Mouse (Mus musculus) adipocyte (in vitro differentiated cells): Measurements from ENCODE around the gene Sebox.

Experiments
- DNase-seq: peaks from one replicate; pipeline ENCODE4 v3.0.0-alpha.2; 2016; ENCODE audit warnings: low spot score

The Sebox gene

DNA sequence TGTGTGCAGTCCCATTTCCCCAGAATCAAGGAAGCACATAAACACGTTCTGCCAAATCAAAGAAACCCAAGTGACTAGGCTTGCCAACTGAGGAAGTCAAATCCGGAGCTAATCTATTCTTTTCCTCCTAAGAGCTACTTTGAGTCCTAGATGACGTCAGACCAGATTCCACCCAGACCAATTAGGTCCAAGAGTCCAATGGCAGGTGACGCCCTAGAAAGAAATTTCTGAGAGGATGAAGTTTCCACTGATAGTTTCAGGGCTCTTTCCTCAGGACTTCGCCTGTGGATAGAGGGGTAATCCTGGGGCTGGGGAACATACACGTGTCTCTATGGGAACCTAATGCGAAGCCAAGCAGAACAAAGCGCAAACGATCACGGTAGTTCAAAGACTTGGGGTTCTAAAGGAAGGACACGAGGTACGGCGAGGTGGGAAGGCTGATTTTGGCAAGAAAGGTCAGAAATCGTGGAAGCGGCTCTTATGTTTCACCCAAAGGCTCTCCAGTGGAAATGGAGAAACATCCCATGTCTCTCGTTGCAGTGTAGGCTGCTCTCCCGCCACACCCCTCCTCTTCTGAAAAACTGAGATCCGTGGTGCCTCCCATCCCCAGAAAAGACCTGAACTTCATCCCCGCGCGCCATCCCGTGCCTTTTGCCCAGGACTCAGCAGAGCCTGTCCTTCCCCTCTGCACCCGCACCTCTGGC lies 32.3 kb downstream of the Sebox start:
- DNase-seq, result peak; percentile 48

DNA sequence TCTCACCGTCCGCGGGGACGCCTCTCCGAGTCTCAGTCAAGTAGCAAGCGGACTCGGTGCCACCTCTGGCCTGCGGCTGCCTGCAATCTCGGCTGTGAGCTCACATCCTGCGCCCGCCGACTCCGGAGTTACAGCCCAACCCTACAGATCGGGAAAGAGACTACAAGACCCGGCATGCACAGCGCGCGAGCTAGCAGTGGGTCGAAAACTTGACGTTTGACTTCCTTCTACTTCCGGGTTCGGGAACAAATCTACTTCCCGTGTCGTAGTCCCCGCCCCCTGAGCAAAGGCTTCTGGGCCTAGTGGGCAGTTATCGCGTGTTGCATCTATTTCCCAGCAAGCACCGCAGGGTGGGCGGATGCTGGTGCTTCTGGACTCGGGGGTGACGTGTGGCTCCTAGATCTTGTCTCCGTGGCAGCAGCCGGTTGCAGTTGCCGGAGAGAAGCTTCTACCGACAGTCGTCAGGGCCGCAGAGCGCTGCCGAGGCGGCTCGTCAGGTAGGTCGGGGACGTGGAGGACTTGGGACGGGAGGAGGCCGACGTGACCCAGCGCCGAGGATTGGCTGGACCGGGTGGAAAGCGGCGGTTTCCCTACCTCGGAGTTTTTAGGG lies 32.9 kb downstream of the Sebox start, which contains the start of the genes Tnfaip1 and Ift20:
TSS of gene Tnfaip1 (minus strand) at position 253 of the 610 bp plus-strand sequence.
TSS of gene Ift20 (plus strand) at position 282 of the 610 bp plus-strand sequence.
- peak; percentile 99 for DNase-seq

DNA sequence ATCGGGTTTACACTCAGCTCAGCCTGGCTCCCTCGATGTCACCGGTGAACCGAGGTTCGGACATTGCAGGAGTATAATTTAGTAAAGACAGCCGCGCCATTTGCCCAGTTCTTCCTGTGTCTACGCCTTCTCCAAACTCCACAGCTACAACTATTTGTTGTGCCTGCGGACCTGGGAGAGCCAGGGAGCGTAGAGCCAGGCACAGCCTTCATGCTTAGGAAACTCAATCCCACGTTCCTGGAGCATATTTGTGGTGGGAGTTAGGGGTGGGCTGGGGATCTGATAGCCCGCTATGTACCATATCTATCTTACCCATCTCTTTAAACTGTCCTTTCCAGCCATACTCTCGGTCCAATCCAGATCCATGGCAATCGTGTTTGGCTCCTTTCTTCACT lies 33.4 kb downstream of the Sebox start:
- no peak for DNase-seq

DNA sequence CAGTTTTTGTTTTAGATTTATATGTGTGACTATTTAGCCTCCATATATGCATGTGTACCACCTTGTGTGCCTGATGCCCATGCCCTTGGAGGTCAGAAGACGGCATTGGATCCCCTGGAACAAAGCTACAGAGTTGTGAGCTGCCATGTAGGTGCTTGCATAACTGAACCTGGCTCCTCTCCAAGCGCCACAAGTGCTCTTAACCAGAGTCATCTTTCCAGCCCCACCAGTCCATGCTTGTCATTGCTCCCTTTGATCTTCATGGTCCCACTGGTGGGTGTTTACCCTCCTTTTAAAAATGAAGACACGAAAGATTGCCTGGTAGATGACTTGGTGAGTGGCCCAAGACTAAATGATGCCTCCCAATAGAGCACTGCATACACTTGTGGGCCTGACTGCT lies 37.1 kb downstream of the Sebox start:
- DNase-seq, result no peak

DNA sequence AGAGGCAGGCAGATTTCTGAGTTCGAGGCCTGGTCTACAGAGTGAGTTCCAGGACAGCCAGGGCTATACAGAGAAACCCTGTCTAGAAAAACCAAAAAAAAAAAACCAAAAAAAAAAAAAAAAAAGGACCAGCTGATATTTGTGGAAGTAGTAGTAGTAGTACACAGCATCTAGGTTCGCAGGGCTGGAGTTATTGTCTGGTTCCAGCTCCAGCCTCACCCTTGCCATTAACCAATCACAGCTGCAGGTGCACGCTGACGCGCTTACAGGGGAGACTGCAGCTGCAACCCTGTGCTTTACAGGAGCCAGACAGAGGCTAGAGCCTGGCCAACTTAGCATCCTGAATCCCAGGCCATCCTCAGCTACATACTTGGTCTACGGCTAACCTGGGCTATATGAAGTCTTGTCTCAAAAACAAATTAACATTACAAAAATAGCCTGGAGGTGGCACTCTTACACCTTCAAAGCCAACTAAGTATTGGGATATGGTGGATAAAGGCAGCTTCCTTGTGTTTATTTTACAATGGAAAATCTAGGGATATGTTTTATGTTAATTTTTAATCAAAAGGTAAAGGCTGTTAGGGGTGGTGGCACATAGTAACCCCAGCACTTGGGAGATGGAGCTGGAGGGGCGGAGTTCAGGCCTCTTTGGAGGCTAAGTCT lies 41.3 kb downstream of the Sebox start:
- DNase-seq, result no peak

DNA sequence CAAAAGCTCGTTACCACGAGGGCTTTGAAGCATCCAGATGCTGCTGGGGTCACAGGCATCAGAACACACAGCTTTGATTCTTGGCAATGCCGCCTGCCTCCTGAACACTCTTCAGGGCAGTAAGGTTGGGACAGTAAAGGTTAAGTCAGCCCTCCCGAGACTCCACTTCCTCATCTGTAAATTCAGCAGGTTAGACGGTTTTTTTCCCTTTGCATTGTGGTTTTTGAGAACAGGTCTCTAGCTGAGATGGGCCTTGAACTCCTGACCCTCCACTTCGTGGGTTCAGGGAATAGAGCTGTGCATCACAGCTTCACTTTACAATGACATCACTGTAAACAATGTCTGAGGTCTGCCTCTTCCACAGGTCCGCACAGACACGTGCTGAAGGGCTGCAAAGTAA lies 41.9 kb downstream of the Sebox start:
- DNase-seq, result no peak

DNA sequence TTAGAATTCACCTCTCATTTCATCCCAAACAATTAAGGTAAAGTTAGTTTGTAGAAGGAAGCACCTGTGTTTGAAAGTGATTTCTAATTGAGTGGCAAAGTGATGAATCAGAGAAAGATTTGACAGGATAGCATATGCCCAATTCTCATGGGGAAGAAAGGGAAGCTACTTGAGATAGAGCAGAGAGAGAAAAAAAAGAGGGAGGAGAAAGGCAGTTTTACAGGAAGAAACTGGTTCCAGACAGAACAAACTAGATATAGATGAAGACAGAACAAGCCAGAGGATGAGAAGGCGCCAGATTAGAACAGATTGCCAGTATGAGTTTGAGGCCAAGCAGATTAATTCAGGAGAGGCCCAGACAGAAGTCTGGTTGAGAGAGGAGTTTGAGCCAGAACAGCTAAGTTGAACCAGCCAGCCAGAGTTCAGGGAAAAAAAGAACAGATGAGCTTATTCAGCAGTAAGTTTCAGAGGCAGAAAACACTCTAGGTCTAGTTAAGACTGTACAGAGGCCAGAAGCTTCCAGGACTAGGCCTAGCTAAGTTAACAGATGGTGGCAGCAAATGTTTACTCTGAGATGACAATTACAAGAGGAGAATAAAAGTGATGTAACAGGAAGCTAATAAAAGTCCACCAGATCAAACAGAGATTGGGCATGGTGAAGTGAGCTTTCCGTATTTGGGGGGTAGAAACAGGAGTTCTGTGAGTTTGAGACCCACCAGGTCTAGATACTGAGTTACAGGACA lies 44.6 kb downstream of the Sebox start:
- DNase-seq, result peak; percentile 45

DNA sequence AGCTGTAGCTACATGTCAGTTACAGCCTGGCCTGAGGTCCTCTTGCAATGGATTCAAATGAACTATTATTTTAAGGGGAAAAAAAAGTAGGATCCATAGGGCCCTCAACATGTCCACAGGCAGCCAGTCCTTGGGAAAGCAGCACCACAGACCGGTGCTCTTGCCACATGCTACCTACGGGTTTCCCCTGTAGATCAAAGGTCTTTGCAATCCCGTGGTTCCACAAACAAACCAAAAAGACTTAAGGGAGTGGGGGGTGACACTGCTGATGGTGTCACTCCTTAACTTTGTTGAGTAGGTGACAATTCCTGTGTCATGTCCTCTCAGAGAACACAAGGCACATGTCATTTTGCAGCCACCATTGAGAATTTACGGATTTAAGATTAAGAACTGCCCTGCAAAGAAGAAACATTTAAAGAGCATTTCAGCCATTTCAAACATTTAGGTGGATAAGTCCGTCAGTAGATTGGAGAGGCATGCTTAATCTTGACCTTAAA lies 46.3 kb downstream of the Sebox start:
- peak; percentile 37 for DNase-seq

DNA sequence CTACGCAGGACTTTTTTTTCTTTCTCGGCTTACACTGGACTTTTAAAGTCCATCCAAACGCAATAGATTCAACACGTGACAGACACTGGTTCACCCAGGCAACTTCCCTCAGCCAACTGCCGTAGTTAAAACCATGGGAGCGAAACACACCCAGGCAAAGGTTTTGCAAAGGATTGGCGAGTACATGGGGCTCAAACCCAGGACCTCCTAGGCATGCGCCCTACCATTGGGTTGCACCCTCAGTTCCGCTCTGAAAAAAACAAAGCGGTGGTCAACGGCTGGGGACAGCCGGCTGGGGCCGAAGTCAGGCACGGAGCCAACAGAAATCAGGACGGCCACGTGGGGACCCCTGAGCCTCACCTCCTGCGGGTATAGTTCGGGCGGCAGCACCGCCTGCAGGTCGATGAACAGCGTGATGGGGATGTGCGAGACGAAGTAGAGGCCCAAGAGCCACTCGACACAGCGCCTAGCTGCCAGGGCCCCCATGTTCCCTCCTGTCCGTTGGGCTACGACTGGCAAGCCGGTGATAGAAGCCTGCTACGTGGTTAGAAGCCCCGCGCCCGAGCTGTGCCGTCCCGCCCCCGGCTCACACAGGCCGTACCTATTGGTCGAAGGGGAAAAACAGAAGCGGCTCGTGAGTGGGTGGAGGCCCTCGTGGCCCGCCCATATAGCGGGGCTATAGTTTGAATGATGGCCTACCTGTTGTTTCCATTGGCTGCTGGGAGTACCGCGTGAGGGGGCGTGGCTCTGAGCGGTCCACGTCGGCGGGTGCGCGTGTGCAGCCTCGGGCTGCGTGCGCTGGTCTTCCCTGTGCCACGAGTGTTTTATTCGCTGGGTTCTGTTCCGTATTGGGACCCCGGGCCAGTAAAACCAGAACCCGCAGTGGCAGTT lies 47.2 kb downstream of the Sebox start, which contains the start of gene Tmem97:
TSS of gene Tmem97 (minus strand) at position 610 of the 891 bp plus-strand sequence.
- peak; percentile 97 for DNase-seq

DNA sequence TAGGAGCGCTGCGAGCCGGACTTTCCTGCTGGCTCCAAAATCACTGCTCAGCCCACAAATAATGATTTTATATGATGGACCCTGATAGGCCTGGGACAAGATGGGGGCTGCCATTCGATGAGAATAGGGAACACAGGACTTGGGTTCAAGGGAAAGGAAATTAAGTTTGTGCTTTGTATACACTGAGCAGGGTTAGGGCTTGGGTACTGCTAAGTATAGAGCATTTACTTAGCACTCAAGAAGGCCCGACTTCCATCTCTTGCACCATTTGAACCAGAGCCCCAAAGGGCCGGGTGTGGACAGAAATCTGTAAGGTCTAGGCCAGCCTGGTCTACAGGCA lies 47.8 kb downstream of the Sebox start:
- no peak for DNase-seq
